Comparison of ENCODE assay signal across 8 mouse cellular contexts in genomic region chr13:54304251-54304650, GRCm38 (mm10).
DNase-seq lines count a peak whose midpoint lies in the region; ATAC-seq lines count a peak whose summit lies in the region.

No protein-coding gene starts in this region.

- H3K4me2 ChIP-seq in forebrain, embryonic 16.5 days (ENCODE audit: low read length): peak overlapping the region; percentile 88; the same call in 1 of the 2 replicates
- peak overlapping the region; percentile 71 for H3K4me2 ChIP-seq in midbrain, embryonic 12.5 days (replicated peaks)

- 74% methylated on average over 5 of the region's 5 CpGs for WGBS in heart, embryonic 10.5 days
- 48% methylated on average over 5 of the region's 5 CpGs for WGBS in forebrain, embryonic 16.5 days
- 68% methylated on average over 5 of the region's 5 CpGs for WGBS in midbrain, embryonic 12.5 days

- H3K27me3 ChIP-seq in heart, embryonic 10.5 days (ENCODE audit: insufficient read depth, poor library complexity, severe bottlenecking): peaks cover 13% of the 10 kb centered on the region
- no peaks in the 10 kb centered on the region for H3K27me3 ChIP-seq in forebrain, embryonic 16.5 days (replicated peaks; ENCODE audit: control insufficient read depth, insufficient read depth, low read length)
- peaks cover 11% of the 10 kb centered on the region; the same call in 1 of the 2 replicates for H3K27me3 ChIP-seq in midbrain, embryonic 12.5 days

- no peak for ATAC-seq in forebrain, embryonic 16.5 days
- no peak for ATAC-seq in midbrain, embryonic 12.5 days (ENCODE audit: low FRiP score, low read depth)

- no peaks in the 10 kb centered on the region for H3K36me3 ChIP-seq in heart, embryonic 10.5 days
- H3K36me3 ChIP-seq in forebrain, embryonic 16.5 days (ENCODE audit: control insufficient read depth, insufficient read depth): no peaks in the 10 kb centered on the region
- no peaks in the 10 kb centered on the region for H3K36me3 ChIP-seq in midbrain, embryonic 12.5 days

- peaks cover 30% of the 10 kb centered on the region for H3K4me1 ChIP-seq in heart, embryonic 10.5 days
- H3K4me1 ChIP-seq in forebrain, embryonic 16.5 days (replicated peaks; ENCODE audit: control insufficient read depth, insufficient read depth, low read length): peaks cover 29% of the 10 kb centered on the region
- H3K4me1 ChIP-seq in midbrain, embryonic 12.5 days: peaks cover 25% of the 10 kb centered on the region

- intact Hi-C loops in heart, postnatal 36 days (cut with DNase I): loop anchor here (2.0 to 10.0 kb wide), 2 partner anchors 19 to 261 kb away; partner anchors contain the start of gene 4833439L19Rik

- no peaks in the 10 kb centered on the region for H3K9me3 ChIP-seq in heart, embryonic 10.5 days
- H3K9me3 ChIP-seq in forebrain, embryonic 16.5 days (ENCODE audit: control insufficient read depth, low read length): no peaks in the 10 kb centered on the region
- H3K9me3 ChIP-seq in midbrain, embryonic 12.5 days: no peaks in the 10 kb centered on the region

- H3K9ac ChIP-seq in forebrain, embryonic 16.5 days (replicated peaks; ENCODE audit: low read depth, low read length): no peak overlapping the region
- peak overlapping the region; percentile 98; the same call in 1 of the 2 replicates for H3K9ac ChIP-seq in midbrain, embryonic 12.5 days (replicated peaks)

- no peak for DNase-seq in heart, embryonic 10.5 days (ENCODE audit: low spot score)
- DNase-seq in heart, postnatal 36 days: no peak
- peak; percentile 62 for DNase-seq in MN1 (ENCODE audit: low spot score)
- DNase-seq in right cerebral cortex, postnatal 25 days: no peak
- DNase-seq in urinary bladder, postnatal 25 days (ENCODE audit: low spot score): no peak
- no peak for DNase-seq in kidney, postnatal 4 days

- peak overlapping the region; percentile 99 for H3K27ac ChIP-seq in heart, embryonic 10.5 days
- H3K27ac ChIP-seq in forebrain, embryonic 16.5 days (ENCODE audit: low read length): peak overlapping the region; percentile 100
- peak overlapping the region; percentile 100 for H3K27ac ChIP-seq in midbrain, embryonic 12.5 days (replicated peaks)

- H3K4me3 ChIP-seq in heart, embryonic 10.5 days: peak overlapping the region; percentile 94; the same call in 1 of the 2 replicates
- H3K4me3 ChIP-seq in forebrain, embryonic 16.5 days (replicated peaks; ENCODE audit: low read length): no peak overlapping the region; the same call in 1 of the 2 replicates
- no peak overlapping the region for H3K4me3 ChIP-seq in midbrain, embryonic 12.5 days
